ENCODE assay signal across 8 mouse cellular contexts in genomic region chr4:122954680-122955411, GRCm38 (mm10). TPM values are rescaled to one million over a fixed set of nuclear protein-coding genes. Genes with fewer than 3 reads are reported as not detected.
DNase-seq lines count a peak whose midpoint lies in the region; ATAC-seq and TF ChIP-seq lines count a peak whose summit lies in the region.

No protein-coding gene starts in this region.

- H3K4me1 ChIP-seq in forebrain, embryonic 15.5 days = peaks cover 37% of the 10 kb centered on the region
- H3K4me1 ChIP-seq in liver, postnatal 0 days (ENCODE audit: insufficient read depth) = peaks cover 20% of the 10 kb centered on the region
- peaks cover 17% of the 10 kb centered on the region for H3K4me1 ChIP-seq in stomach, embryonic 16.5 days (ENCODE audit: control insufficient read depth, insufficient read depth, low read length)

- no peak; the same call in 1 of the 2 replicates for ATAC-seq in forebrain, embryonic 15.5 days (replicated peaks)
- peak; percentile 55 for ATAC-seq in liver, postnatal 0 days
- peak; percentile 68 for ATAC-seq in stomach, embryonic 16.5 days (ENCODE audit: insufficient read depth, low FRiP score)

- TF ChIP-seq CTCF in liver, postnatal 0 days (IDR thresholded peaks at IDR 0.05; ENCODE audit: low read depth) = no peak

- H3K27ac ChIP-seq in forebrain, embryonic 15.5 days (replicated peaks) = peak overlapping the region; percentile 85
- H3K27ac ChIP-seq in liver, postnatal 0 days (ENCODE audit: low read depth) = peak overlapping the region; percentile 51
- H3K27ac ChIP-seq in stomach, embryonic 16.5 days (ENCODE audit: low read length) = peak overlapping the region; percentile 84

- peak overlapping the region; percentile 39 for H3K9ac ChIP-seq in forebrain, embryonic 15.5 days (replicated peaks)
- no peak overlapping the region for H3K9ac ChIP-seq in liver, postnatal 0 days (replicated peaks)
- H3K9ac ChIP-seq in stomach, embryonic 16.5 days (ENCODE audit: low read length) = peak overlapping the region; percentile 60; the same call in 1 of the 2 replicates

- 0 out of 2 replicates have a peak, but pooled peaks cover 2% of the 10 kb centered on the region for H3K36me3 ChIP-seq in forebrain, embryonic 15.5 days
- H3K36me3 ChIP-seq in liver, postnatal 0 days (replicated peaks; ENCODE audit: insufficient read depth, low read length) = no peaks in the 10 kb centered on the region
- H3K36me3 ChIP-seq in stomach, embryonic 16.5 days (ENCODE audit: control insufficient read depth, insufficient read depth, low read length) = no peaks in the 10 kb centered on the region

- 55% methylated on average over 5 of the region's 5 CpGs for WGBS in forebrain, embryonic 15.5 days
- WGBS in liver, postnatal 0 days (ENCODE audit: insufficient replicate concordance) = 56% methylated on average over 5 of the region's 5 CpGs
- 54% methylated on average over 5 of the region's 5 CpGs for WGBS in stomach, embryonic 16.5 days

- H3K27me3 ChIP-seq in forebrain, embryonic 15.5 days = no peaks in the 10 kb centered on the region
- H3K27me3 ChIP-seq in liver, postnatal 0 days (ENCODE audit: insufficient read depth, low read length) = peaks cover 17% of the 10 kb centered on the region
- H3K27me3 ChIP-seq in stomach, embryonic 16.5 days (ENCODE audit: control insufficient read depth, insufficient read depth, low read length) = no peaks in the 10 kb centered on the region

- DNase-seq in lung, adult 18-20 months = peak; percentile 37 to 61
- DNase-seq in lung, postnatal 14 days = no peak
- DNase-seq in liver, postnatal 0 days = no peak
- DNase-seq in adrenal gland, postnatal 10 days = no peak
- DNase-seq in kidney, postnatal 25 days = no peak
- DNase-seq in cerebellum, postnatal 4 days (ENCODE audit: low spot score in 2 of 2) = no peak

- H3K4me3 ChIP-seq in forebrain, embryonic 15.5 days = peak overlapping the region; percentile 25
- H3K4me3 ChIP-seq in liver, postnatal 0 days (ENCODE audit: low read depth, low read length) = no peak overlapping the region
- peak overlapping the region; percentile 15 for H3K4me3 ChIP-seq in stomach, embryonic 16.5 days (replicated peaks; ENCODE audit: low read length)

- no peak for TF ChIP-seq EP300 in liver, postnatal 0 days (IDR thresholded peaks at IDR 0.05; ENCODE audit: low read depth)

- H3K4me2 ChIP-seq in forebrain, embryonic 15.5 days (replicated peaks) = peak overlapping the region; percentile 45
- peak overlapping the region; percentile 42 for H3K4me2 ChIP-seq in liver, postnatal 0 days (ENCODE audit: low read depth, low read length)
- peak overlapping the region; percentile 54 for H3K4me2 ChIP-seq in stomach, embryonic 16.5 days (ENCODE audit: low read depth, low read length)

- H3K9me3 ChIP-seq in forebrain, embryonic 15.5 days = no peaks in the 10 kb centered on the region
- no peaks in the 10 kb centered on the region for H3K9me3 ChIP-seq in liver, postnatal 0 days (ENCODE audit: low read length)
- H3K9me3 ChIP-seq in stomach, embryonic 16.5 days (replicated peaks; ENCODE audit: control insufficient read depth, low read length) = no peaks in the 10 kb centered on the region

RNA-seq across cellular contexts. Expression of gene Mfsd2a, which starts 6.1 kb away (rescaled TPM):
- 33.4 and 35.4 TPM in 2 replicates for polyA plus RNA-seq in forebrain, embryonic 15.5 days (2015; fragmentation: Nextera tagmentation; extraction: Ambion mirVana)
- not detected in 2 replicates for polyA plus RNA-seq in liver, postnatal 0 days (2015; fragmentation: Nextera tagmentation; extraction: Ambion mirVana)
- 5.8 and 8.4 TPM in 2 replicates for polyA plus RNA-seq in stomach, embryonic 16.5 days (2015; fragmentation: Nextera tagmentation; extraction: Ambion mirVana)
- total RNA-seq in adrenal gland, postnatal 10 days (2021) = 10 to 100 TPM in 1 of 2 experiments, under 1 TPM in 1; 0.58 to 19.2 TPM

RNA-seq across cellular contexts. Expression of gene Mycl, which starts 40.6 kb away (rescaled TPM):
- polyA plus RNA-seq in forebrain, embryonic 15.5 days (2015; fragmentation: Nextera tagmentation; extraction: Ambion mirVana) = 88.8 and 91.3 TPM in 2 replicates
- 1.2 and 1.5 TPM in 2 replicates for polyA plus RNA-seq in liver, postnatal 0 days (2015; fragmentation: Nextera tagmentation; extraction: Ambion mirVana)
- 13.0 and 13.8 TPM in 2 replicates for polyA plus RNA-seq in stomach, embryonic 16.5 days (2015; fragmentation: Nextera tagmentation; extraction: Ambion mirVana)
- 1 to 10 TPM; 3.6 to 5.6 TPM for total RNA-seq in adrenal gland, postnatal 10 days (2021)

Comparison
In these comparisons a context has a peak if more than half of its experiments do, and no peak if none do; other contexts are left out.
1. DNase-seq: peak in lung, adult 18-20 months (2 of 2); none in lung, postnatal 14 days (single experiment), liver, postnatal 0 days (single experiment), adrenal gland, postnatal 10 days (single experiment), kidney, postnatal 25 days (0 of 2) and cerebellum, postnatal 4 days (0 of 2).
2. Peak in every context shown above with its lines, with median percentiles within 50 percentile points of each other: H3K27ac ChIP-seq and H3K4me2 ChIP-seq.